1 mouse cellular context compared by ENCODE assay signal in the genomic region with DNA sequence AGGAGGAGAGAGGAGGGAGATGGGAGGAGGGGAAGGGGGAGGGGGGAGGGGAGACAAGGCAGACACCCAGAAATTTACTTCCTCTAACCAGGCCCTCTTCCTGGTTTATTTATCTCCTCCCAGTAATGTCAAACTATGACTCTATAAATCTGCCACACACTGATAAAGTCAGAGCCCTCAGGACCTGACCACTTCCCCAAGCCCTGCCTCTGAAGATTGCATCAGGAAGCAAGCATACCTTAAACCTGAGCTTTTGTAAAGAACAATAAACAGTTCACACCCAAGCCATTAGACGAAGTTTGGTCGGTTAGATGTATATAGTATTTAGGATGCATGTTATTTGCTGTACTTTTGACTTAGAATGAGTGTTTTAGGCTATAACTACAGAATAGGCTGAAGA.
TF ChIP-seq lines count a peak whose summit lies in the region.

No protein-coding gene starts in this region.

TF ChIP-seq in MEL, 35 proteins besides CTCF, POLR2A, EP300 and RAD21 (continued from another document):
- TF ChIP-seq UBTF (IDR thresholded peaks at IDR 0.05; ENCODE audit: borderline replicate concordance, insufficient read depth, low read depth, low read length) (no peak), ELF1 (IDR thresholded peaks at IDR 0.05; ENCODE audit: low read depth, low read length) (peak; percentile 93), SMC3 (IDR thresholded peaks at IDR 0.05; ENCODE audit: low read depth, low read length) (no peak), SIN3A (IDR thresholded peaks at IDR 0.05; ENCODE audit: low read length) (peak; percentile 90), KAT2A (conservative IDR thresholded peaks at IDR 0.05; ENCODE audit: low read depth, low read length) (0 out of 2 replicates have a peak, but pooled peaks have one; percentile 35), MAZ (IDR thresholded peaks at IDR 0.05; ENCODE audit: low read depth, low read length) (peak; percentile 81), E2F4 (IDR thresholded peaks at IDR 0.05; ENCODE audit: borderline replicate concordance, low read depth, low read length) (no peak), TBP (IDR thresholded peaks at IDR 0.05; ENCODE audit: low read depth, low read length) (peak; percentile 41; the same call in 1 of the 2 replicates), USF1 (IDR thresholded peaks at IDR 0.05; ENCODE audit: low read depth, low read length) (no peak), ZC3H11A (IDR thresholded peaks at IDR 0.05; ENCODE audit: low read depth, low read length) (no peak), MYB (IDR thresholded peaks at IDR 0.05; ENCODE audit: low read depth, low read length) (0 out of 2 replicates have a peak, but pooled peaks have one; percentile 30), ZNF384 (IDR thresholded peaks at IDR 0.05; ENCODE audit: low read depth, low read length) (peak; percentile 32; the same call in 1 of the 2 replicates), ZKSCAN1 (IDR thresholded peaks at IDR 0.05; ENCODE audit: low read depth, low read length) (no peak), MXI1 (IDR thresholded peaks at IDR 0.05; ENCODE audit: low read depth, low read length) (peak; percentile 51; the same call in 1 of the 2 replicates), NELFE (IDR thresholded peaks at IDR 0.05; ENCODE audit: low read depth, low read length) (0 out of 2 replicates have a peak, but pooled peaks have one; percentile 24), HCFC1 (IDR thresholded peaks at IDR 0.05; ENCODE audit: low read depth, low read length) (peak; percentile 59; the same call in 1 of the 2 replicates), CHD2 (IDR thresholded peaks at IDR 0.05; ENCODE audit: low read length) (peak; percentile 82), MAX (IDR thresholded peaks at IDR 0.05; ENCODE audit: low read length) (peak; percentile 61; the same call in 1 of the 2 replicates), MYC (IDR thresholded peaks at IDR 0.05; ENCODE audit: low read depth, low read length) (peak; percentile 63; the same call in 1 of the 2 replicates), ZMIZ1 (IDR thresholded peaks at IDR 0.05; ENCODE audit: low read depth, low read length) (0 out of 2 replicates have a peak, but pooled peaks have one; percentile 71), MEF2A (IDR thresholded peaks at IDR 0.05; ENCODE audit: extremely low read depth, insufficient replicate concordance, low read depth, low read length, poor library complexity, severe bottlenecking) (0 out of 2 replicates have a peak, but pooled peaks have one; percentile 52), RCOR1 (IDR thresholded peaks at IDR 0.05; ENCODE audit: low read depth, low read length) (peak; percentile 99), TCF12 (IDR thresholded peaks at IDR 0.05; ENCODE audit: low read depth, low read length) (peak; percentile 99), MAFK (IDR thresholded peaks at IDR 0.05; ENCODE audit: borderline replicate concordance, low read depth, low read length) (peak; percentile 87)
TF ChIP-seq in MEL: peak in this region for 24.
